Mouse (Mus musculus): Measurements from ENCODE around the gene Gimd1. TPM values are rescaled to one million over a fixed set of nuclear protein-coding genes. Genes with fewer than 3 reads are reported as not detected.

Gimd1 gene
- polyA plus RNA-seq (2015; fragmentation: Nextera tagmentation; extraction: Ambion mirVana), result not detected in 2 replicates

GRCm38 (mm10) chr3:132629601-132630239 lies at the start of gene Gimd1:
Gene Gimd1 (plus strand): TSS chr3:132629820.
- no peak within 1 kb of the TSS for H3K4me2 ChIP-seq (replicated peaks)
- no peaks in the 10 kb centered on the region for H3K9me3 ChIP-seq
- no peaks in the 10 kb centered on the region for H3K36me3 ChIP-seq
- 91% methylated on average over 11 of the region's 11 CpGs for WGBS
- H3K27ac ChIP-seq (replicated peaks), result no peak within 1 kb of the TSS
- no peak within 1 kb of the TSS for H3K9ac ChIP-seq (replicated peaks)
- H3K27me3 ChIP-seq, result no peaks in the 10 kb centered on the region
- ATAC-seq (replicated peaks), result no peak
- no peak within 1 kb of the TSS for H3K4me3 ChIP-seq
- no peaks in the 10 kb centered on the region for H3K4me1 ChIP-seq

- Histone ChIP-seq H3K4me3 (no peak overlapping the region), H3K9ac (replicated peaks) (no peak overlapping the region), H3K36me3 (no peaks in the 10 kb centered on the region), H3K27me3 (no peaks in the 10 kb centered on the region), H3K4me2 (replicated peaks) (no peak overlapping the region), H3K27ac (replicated peaks) (no peak overlapping the region), H3K4me1 (no peaks in the 10 kb centered on the region), H3K9me3 (no peaks in the 10 kb centered on the region)
- 50% methylated on average over 3 of the region's 3 CpGs for WGBS
- no peak for ATAC-seq (replicated peaks)
Measured at GRCm38 (mm10) chr3:132581198-132581597, 48.4 kb upstream of the Gimd1 start.

- Histone ChIP-seq H3K9ac (replicated peaks) (no peak overlapping the region), H3K9me3 (no peaks in the 10 kb centered on the region), H3K4me2 (replicated peaks) (no peak overlapping the region), H3K36me3 (no peaks in the 10 kb centered on the region), H3K27me3 (no peaks in the 10 kb centered on the region), H3K4me3 (no peak overlapping the region), H3K4me1 (no peaks in the 10 kb centered on the region), H3K27ac (replicated peaks) (no peak overlapping the region)
- WGBS, result 43% methylated on average over 4 of the region's 4 CpGs
- no peak for ATAC-seq (replicated peaks)
Measured at GRCm38 (mm10) chr3:132582339-132582738, 47.3 kb upstream of the Gimd1 start.

- Histone ChIP-seq H3K36me3 (no peaks in the 10 kb centered on the region), H3K4me2 (replicated peaks) (no peak overlapping the region), H3K27me3 (no peaks in the 10 kb centered on the region), H3K9ac (replicated peaks) (no peak overlapping the region), H3K9me3 (no peaks in the 10 kb centered on the region), H3K4me3 (no peak overlapping the region), H3K4me1 (no peaks in the 10 kb centered on the region), H3K27ac (replicated peaks) (no peak overlapping the region)
- no peak for ATAC-seq (replicated peaks)
- 81% methylated on average over 8 of the region's 8 CpGs for WGBS
Measured at GRCm38 (mm10) chr3:132585122-132585972, 44.3 kb upstream of the Gimd1 start.

GRCm38 (mm10) chr3:132588146-132588545 lies 41.5 kb upstream of the Gimd1 start:
- ATAC-seq (replicated peaks), result no peak
- Histone ChIP-seq H3K36me3 (no peaks in the 10 kb centered on the region), H3K9ac (replicated peaks) (no peak overlapping the region), H3K27ac (replicated peaks) (no peak overlapping the region), H3K27me3 (no peaks in the 10 kb centered on the region), H3K4me2 (replicated peaks) (no peak overlapping the region), H3K4me1 (no peaks in the 10 kb centered on the region), H3K4me3 (no peak overlapping the region), H3K9me3 (no peaks in the 10 kb centered on the region)
- 89% methylated on average over 1 of the region's 1 CpGs for WGBS

- H3K27ac ChIP-seq (replicated peaks), result no peak overlapping the region
- no peaks in the 10 kb centered on the region for H3K9me3 ChIP-seq
- no peak for ATAC-seq (replicated peaks)
- H3K4me3 ChIP-seq, result no peak overlapping the region
- no peaks in the 10 kb centered on the region for H3K36me3 ChIP-seq
- no peak overlapping the region for H3K4me2 ChIP-seq (replicated peaks)
- WGBS, result 83% methylated on average over 3 of the region's 3 CpGs
- H3K4me1 ChIP-seq, result no peaks in the 10 kb centered on the region
- no peaks in the 10 kb centered on the region for H3K27me3 ChIP-seq
- no peak overlapping the region for H3K9ac ChIP-seq (replicated peaks)
Measured at GRCm38 (mm10) chr3:132590010-132590409, 39.6 kb upstream of the Gimd1 start.

GRCm38 (mm10) chr3:132590604-132591003 lies 39.0 kb upstream of the Gimd1 start:
- Histone ChIP-seq H3K4me1 (no peaks in the 10 kb centered on the region), H3K4me3 (no peak overlapping the region), H3K4me2 (replicated peaks) (no peak overlapping the region), H3K27me3 (no peaks in the 10 kb centered on the region), H3K9me3 (no peaks in the 10 kb centered on the region), H3K36me3 (no peaks in the 10 kb centered on the region), H3K27ac (replicated peaks) (no peak overlapping the region), H3K9ac (replicated peaks) (no peak overlapping the region)
- 90% methylated on average over 1 of the region's 1 CpGs for WGBS
- ATAC-seq (replicated peaks), result no peak

GRCm38 (mm10) chr3:132628741-132629140 lies 879 bp upstream of the Gimd1 start:
- Histone ChIP-seq H3K27ac (replicated peaks) (no peak overlapping the region), H3K27me3 (no peaks in the 10 kb centered on the region), H3K9me3 (no peaks in the 10 kb centered on the region), H3K9ac (replicated peaks) (no peak overlapping the region), H3K36me3 (no peaks in the 10 kb centered on the region), H3K4me1 (no peaks in the 10 kb centered on the region), H3K4me2 (replicated peaks) (no peak overlapping the region), H3K4me3 (no peak overlapping the region)
- 55% methylated on average over 8 of the region's 8 CpGs for WGBS
- no peak for ATAC-seq (replicated peaks)

GRCm38 (mm10) chr3:132633261-132633660 lies 3.6 kb downstream of the Gimd1 start:
- no peak for ATAC-seq (replicated peaks)
- no peak overlapping the region for H3K27ac ChIP-seq (replicated peaks)
- H3K9ac ChIP-seq (replicated peaks), result no peak overlapping the region
- WGBS, result 66% methylated on average over 2 of the region's 2 CpGs
- no peaks in the 10 kb centered on the region for H3K27me3 ChIP-seq
- no peaks in the 10 kb centered on the region for H3K4me1 ChIP-seq
- H3K9me3 ChIP-seq, result no peaks in the 10 kb centered on the region
- no peak overlapping the region for H3K4me3 ChIP-seq
- no peaks in the 10 kb centered on the region for H3K36me3 ChIP-seq
- no peak overlapping the region for H3K4me2 ChIP-seq (replicated peaks)

GRCm38 (mm10) chr3:132637080-132637479 lies 7.5 kb downstream of the Gimd1 start:
- WGBS, result 91% methylated on average over 3 of the region's 3 CpGs
- H3K9me3 ChIP-seq, result no peaks in the 10 kb centered on the region

GRCm38 (mm10) chr3:132644071-132644470 lies 14.5 kb downstream of the Gimd1 start:
- Histone ChIP-seq H3K27me3 (no peaks in the 10 kb centered on the region), H3K9ac (replicated peaks) (no peak overlapping the region), H3K4me2 (replicated peaks) (no peak overlapping the region), H3K4me3 (no peak overlapping the region), H3K4me1 (no peaks in the 10 kb centered on the region), H3K9me3 (no peaks in the 10 kb centered on the region), H3K36me3 (no peaks in the 10 kb centered on the region), H3K27ac (replicated peaks) (no peak overlapping the region)
- WGBS, result 84% methylated on average over 4 of the region's 4 CpGs
- no peak for ATAC-seq (replicated peaks)

More at GRCm38 (mm10) chr3:132637080-132637479, 7.5 kb downstream of the Gimd1 start:
- no peak for ATAC-seq (replicated peaks)
- no peaks in the 10 kb centered on the region for H3K36me3 ChIP-seq
- H3K4me3 ChIP-seq, result no peak overlapping the region
- H3K27me3 ChIP-seq, result no peaks in the 10 kb centered on the region
- no peaks in the 10 kb centered on the region for H3K4me1 ChIP-seq
- no peak overlapping the region for H3K27ac ChIP-seq (replicated peaks)
- H3K9ac ChIP-seq (replicated peaks), result no peak overlapping the region
- no peak overlapping the region for H3K4me2 ChIP-seq (replicated peaks)

GRCm38 (mm10) chr3:132646814-132647213 lies 17.2 kb downstream of the Gimd1 start:
- Histone ChIP-seq H3K4me3 (no peak overlapping the region), H3K27ac (replicated peaks) (no peak overlapping the region), H3K36me3 (no peaks in the 10 kb centered on the region), H3K9ac (replicated peaks) (no peak overlapping the region), H3K9me3 (no peaks in the 10 kb centered on the region), H3K4me2 (replicated peaks) (no peak overlapping the region), H3K4me1 (0 out of 2 replicates have a peak, but pooled peaks cover 9% of the 10 kb centered on the region), H3K27me3 (no peaks in the 10 kb centered on the region)
- no peak for ATAC-seq (replicated peaks)
- 53% methylated on average over 1 of the region's 1 CpGs for WGBS

Measured in forebrain, embryonic 15.5 days (tissue).